Mouse (Mus musculus): ENCODE data around the gene Hist1h2an.
"Not testable (repeated sequence)": the region's sequence is repeated elsewhere in the genome, so short reads cannot be mapped to it uniquely, and the experiment has no call there.

The Hist1h2an gene

GRCm38 (mm10) chr13:21755707-21756106 is 31.3 kb downstream of the Hist1h2an start:
- Histone ChIP-seq H3K27me3 (ENCODE audit: control insufficient read depth, insufficient read depth, low read length, poor library complexity, severe bottlenecking) (no peaks in the 10 kb centered on the region), H3K36me3 (ENCODE audit: control insufficient read depth, insufficient read depth, low read length, poor library complexity, severe bottlenecking) (no peaks in the 10 kb centered on the region)
- no peak for DNase-seq (ENCODE audit: low read depth, low spot score)

DNA sequence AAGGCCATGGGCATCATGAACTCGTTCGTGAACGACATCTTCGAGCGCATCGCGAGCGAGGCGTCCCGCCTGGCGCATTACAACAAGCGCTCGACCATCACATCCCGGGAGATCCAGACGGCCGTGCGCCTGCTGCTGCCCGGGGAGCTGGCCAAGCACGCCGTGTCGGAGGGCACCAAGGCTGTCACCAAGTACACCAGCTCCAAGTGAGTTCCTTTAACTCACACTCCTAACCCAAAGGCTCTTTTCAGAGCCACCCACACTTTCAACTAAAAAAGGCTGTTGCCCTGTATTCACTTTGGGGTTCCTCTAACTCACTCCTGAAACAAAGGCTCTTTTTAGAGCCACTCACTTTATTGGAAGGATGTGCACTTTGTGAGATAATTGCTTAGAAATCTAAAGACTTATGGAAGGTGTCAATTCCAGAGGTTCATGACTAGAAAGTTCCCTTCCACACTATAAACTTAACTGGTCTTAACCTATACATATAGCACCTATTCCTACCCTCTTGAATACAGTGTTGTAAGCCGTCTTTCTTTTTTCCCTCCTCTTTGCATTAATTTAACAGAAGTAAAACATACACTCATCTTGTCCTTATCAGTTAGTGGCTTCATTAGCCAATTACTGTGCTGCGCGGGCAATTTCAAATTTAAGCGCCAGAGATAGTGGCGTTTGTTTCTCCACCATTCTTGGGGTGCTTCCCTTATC is 32.6 kb downstream of the Hist1h2an start:
- DNase-seq (ENCODE audit: low read depth, low spot score) = peak; percentile 63
- H3K27me3 ChIP-seq (ENCODE audit: control insufficient read depth, insufficient read depth, low read length, poor library complexity, severe bottlenecking); H3K36me3 ChIP-seq (ENCODE audit: control insufficient read depth, insufficient read depth, low read length, poor library complexity, severe bottlenecking): not testable (repeated sequence)

GRCm38 (mm10) chr13:21753524-21754285 is 33.3 kb downstream of the Hist1h2an start, which contains the start of the genes Hist1h2ak and Hist1h2bn:
Gene Hist1h2ak (minus strand): TSS chr13:21753827.
Gene Hist1h2bn (plus strand): TSS chr13:21754123.
- not testable (repeated sequence) for H3K36me3 ChIP-seq (ENCODE audit: control insufficient read depth, insufficient read depth, low read length, poor library complexity, severe bottlenecking); H3K27me3 ChIP-seq (ENCODE audit: control insufficient read depth, insufficient read depth, low read length, poor library complexity, severe bottlenecking)
- DNase-seq (ENCODE audit: low read depth, low spot score) = peak; percentile 95

DNA sequence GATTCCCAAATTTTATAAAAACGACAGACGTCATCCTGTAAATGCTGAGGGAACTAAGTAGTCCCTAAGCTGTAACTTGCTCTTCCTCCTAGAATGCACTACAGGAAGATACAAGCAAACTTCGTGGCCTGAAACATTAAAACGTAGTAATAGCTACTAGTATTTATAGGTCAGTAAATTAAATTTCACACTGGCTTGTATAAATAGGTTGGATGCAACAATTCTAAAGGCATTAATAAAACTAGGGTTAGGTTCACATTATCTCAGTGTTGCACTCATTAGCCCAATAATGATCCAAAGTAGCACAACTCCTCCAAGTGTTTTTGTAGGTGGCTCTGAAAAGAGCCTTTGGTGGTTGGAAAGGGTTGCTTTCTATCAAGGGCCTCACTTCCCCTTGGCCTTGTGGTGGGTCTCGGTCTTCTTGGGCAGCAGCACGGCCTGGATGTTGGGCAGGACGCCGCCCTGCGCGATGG is 33.9 kb downstream of the Hist1h2an start:
- Histone ChIP-seq H3K27me3 (ENCODE audit: control insufficient read depth, insufficient read depth, low read length, poor library complexity, severe bottlenecking) (no peaks in the 10 kb centered on the region), H3K36me3 (ENCODE audit: control insufficient read depth, insufficient read depth, low read length, poor library complexity, severe bottlenecking) (no peaks in the 10 kb centered on the region)
- DNase-seq (ENCODE audit: low read depth, low spot score) = no peak

GRCm38 (mm10) chr13:21752356-21752755 is 34.7 kb downstream of the Hist1h2an start:
- DNase-seq (ENCODE audit: low read depth, low spot score) = no peak
- H3K27me3 ChIP-seq (ENCODE audit: control insufficient read depth, insufficient read depth, low read length, poor library complexity, severe bottlenecking) = no peaks in the 10 kb centered on the region
- H3K36me3 ChIP-seq (ENCODE audit: control insufficient read depth, insufficient read depth, low read length, poor library complexity, severe bottlenecking) = no peaks in the 10 kb centered on the region

DNA sequence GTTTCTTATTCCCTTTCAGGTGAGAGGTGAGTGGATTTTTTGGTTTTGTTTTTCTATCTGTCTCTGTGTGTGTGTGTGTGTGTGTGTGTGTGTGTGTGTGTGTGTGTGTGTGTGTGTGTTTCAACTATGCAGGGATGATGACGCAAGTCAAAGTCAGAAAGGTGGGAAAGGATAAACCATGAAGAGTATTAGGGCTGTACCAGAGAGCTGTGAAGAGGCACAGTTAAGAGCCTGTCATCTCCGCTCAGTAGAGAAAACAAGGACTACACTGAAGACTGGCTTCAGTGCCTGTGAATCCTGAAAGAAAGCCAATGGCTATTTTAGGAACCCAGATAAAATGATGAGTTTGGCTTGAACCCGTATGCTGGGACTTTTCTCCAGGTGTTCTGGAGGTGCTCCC is 35.2 kb downstream of the Hist1h2an start:
- H3K36me3 ChIP-seq (ENCODE audit: control insufficient read depth, insufficient read depth, low read length, poor library complexity, severe bottlenecking) = no peaks in the 10 kb centered on the region
- no peak for DNase-seq (ENCODE audit: low read depth, low spot score)

DNA sequence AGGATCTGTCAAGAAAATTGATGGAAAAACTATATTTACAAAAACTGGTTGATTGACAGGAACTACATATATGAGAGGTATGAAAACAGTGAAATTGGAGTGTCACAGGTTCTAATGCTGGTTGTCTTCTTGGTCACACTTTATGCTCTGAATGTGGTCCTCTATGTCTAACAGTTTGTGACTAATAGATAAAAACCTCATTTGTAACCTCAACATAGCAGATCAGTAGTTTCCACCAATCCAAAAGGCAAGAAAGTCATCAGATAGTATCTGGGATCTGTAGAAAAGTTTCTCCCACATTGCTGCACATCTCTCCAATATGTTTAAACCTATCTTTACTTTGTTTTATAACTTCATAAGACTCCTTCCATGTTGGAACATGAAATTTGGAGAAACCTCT is 35.6 kb downstream of the Hist1h2an start:
- no peaks in the 10 kb centered on the region for H3K27me3 ChIP-seq (ENCODE audit: control insufficient read depth, insufficient read depth, low read length, poor library complexity, severe bottlenecking)
- no peaks in the 10 kb centered on the region for H3K36me3 ChIP-seq (ENCODE audit: control insufficient read depth, insufficient read depth, low read length, poor library complexity, severe bottlenecking)
- no peak for DNase-seq (ENCODE audit: low read depth, low spot score)

More for the DNA sequence above, 35.2 kb downstream of the Hist1h2an start:
- H3K27me3 ChIP-seq (ENCODE audit: control insufficient read depth, insufficient read depth, low read length, poor library complexity, severe bottlenecking) = no peaks in the 10 kb centered on the region

DNA sequence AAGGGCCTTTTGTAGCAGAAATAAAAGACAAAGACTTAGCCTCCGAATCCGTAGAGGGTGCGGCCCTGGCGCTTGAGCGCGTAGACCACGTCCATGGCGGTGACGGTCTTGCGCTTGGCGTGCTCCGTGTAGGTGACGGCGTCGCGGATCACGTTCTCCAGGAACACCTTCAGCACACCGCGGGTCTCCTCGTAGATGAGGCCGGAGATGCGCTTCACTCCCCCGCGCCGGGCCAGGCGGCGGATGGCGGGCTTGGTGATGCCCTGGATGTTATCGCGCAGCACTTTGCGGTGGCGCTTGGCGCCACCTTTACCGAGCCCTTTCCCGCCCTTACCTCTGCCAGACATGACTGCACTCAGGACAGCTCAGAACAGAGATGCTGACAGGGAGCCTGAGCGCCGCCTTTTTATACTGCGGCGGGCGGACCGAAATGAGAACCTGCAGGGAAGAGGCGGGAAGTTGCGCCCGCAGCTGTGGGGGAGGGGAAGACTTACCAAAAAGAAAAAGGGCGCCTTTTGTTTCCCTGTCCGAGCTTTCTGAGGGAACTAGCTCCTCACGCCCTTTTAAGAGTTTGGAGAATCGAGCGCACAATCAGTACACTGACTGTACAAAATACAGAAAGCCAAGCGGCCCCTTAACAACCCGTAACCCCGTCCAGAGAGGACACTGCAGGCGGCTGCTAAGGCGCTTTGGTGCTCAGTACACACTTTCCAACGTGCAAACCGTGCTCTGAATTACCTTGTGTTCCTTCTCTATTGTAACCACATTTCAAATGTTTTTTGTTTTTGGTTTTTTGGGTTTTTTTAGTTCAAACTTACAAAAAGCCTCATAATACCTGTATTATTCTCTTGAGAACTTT is 36.6 kb downstream of the Hist1h2an start, which contains the start of gene Hist1h4k:
Gene Hist1h4k (minus strand): TSS at position 347 of the 859 bp plus-strand sequence.
- not testable (repeated sequence) for H3K36me3 ChIP-seq (ENCODE audit: control insufficient read depth, insufficient read depth, low read length, poor library complexity, severe bottlenecking); H3K27me3 ChIP-seq (ENCODE audit: control insufficient read depth, insufficient read depth, low read length, poor library complexity, severe bottlenecking)
- DNase-seq (ENCODE audit: low read depth, low spot score) = peak; percentile 82

- no peaks in the 10 kb centered on the region for H3K36me3 ChIP-seq (ENCODE audit: control insufficient read depth, insufficient read depth, low read length, poor library complexity, severe bottlenecking)
- peak; percentile 47 for DNase-seq (ENCODE audit: low read depth, low spot score)
- H3K27me3 ChIP-seq (ENCODE audit: control insufficient read depth, insufficient read depth, low read length, poor library complexity, severe bottlenecking) = no peaks in the 10 kb centered on the region
These were observed 37.4 kb downstream of the Hist1h2an start for GRCm38 (mm10) chr13:21749387-21750158.

GRCm38 (mm10) chr13:21745006-21745405 is 42.0 kb downstream of the Hist1h2an start:
- Histone ChIP-seq H3K36me3 (ENCODE audit: control insufficient read depth, insufficient read depth, low read length, poor library complexity, severe bottlenecking) (no peaks in the 10 kb centered on the region), H3K27me3 (ENCODE audit: control insufficient read depth, insufficient read depth, low read length, poor library complexity, severe bottlenecking) (no peaks in the 10 kb centered on the region)
- no peak for DNase-seq (ENCODE audit: low read depth, low spot score)

Data from splenic B cell, adult 2 months (primary cell).